Mouse (Mus musculus) CH12.LX (cell line): ENCODE measurements around the gene AI467606. TPM values are rescaled to one million over a fixed set of nuclear protein-coding genes. Genes with fewer than 3 reads are reported as not detected.

Source experiments
- DNase-seq: peaks from one replicate; pipeline ENCODE4 v3.0.0-alpha.2; 2013; ENCODE audit errors: extremely low read depth
- H3K27ac ChIP-seq: 2 replicates; pipeline ENCODE4 v1.5.1; 2012; ENCODE audit warnings: low read depth, mild to moderate bottlenecking, control low read depth, moderate library complexity; ENCODE audit not compliant: insufficient read depth
- H3K27me3 ChIP-seq: replicated peaks from 2 replicates; pipeline ENCODE3; 2012; ENCODE audit warnings: inconsistent platforms
- H3K36me3 ChIP-seq, 2 experiments: replicated peaks in 1 of 2; 2 replicates each; pipeline versions ENCODE3 to v1.6.1; 2012; ENCODE audit warnings: inconsistent platforms in 1 of 2, low read length in 1 of 2, mild to moderate bottlenecking in 1 of 2, mixed read lengths in 1 of 2, moderate library complexity in 1 of 2; ENCODE audit not compliant: control insufficient read depth in 1 of 2, insufficient read depth in 1 of 2
- H3K4me1 ChIP-seq, 2 experiments: 2 replicates each; pipeline ENCODE4 v1.6.1; 2012; ENCODE audit warnings: inconsistent platforms in 1 of 2, moderate library complexity in 1 of 2; ENCODE audit not compliant: insufficient read depth in 2 of 2, control insufficient read depth in 1 of 2
- H3K4me2 ChIP-seq: 2 replicates; pipeline ENCODE4 v1.6.1; 2012; ENCODE audit warnings: low read depth, mild to moderate bottlenecking, control low read depth; ENCODE audit not compliant: poor library complexity, insufficient read depth, severe bottlenecking
- H3K4me3 ChIP-seq, 3 experiments: fragments of 150-350 bp in 1 of 3; sonication (generic) in 1 of 3; replicated peaks in 1 of 3; 2 replicates each; pipeline versions ENCODE3 to v1.5.1; 2011 to 2012; ENCODE audit warnings: low read depth in 2 of 3, low read length in 2 of 3, mild to moderate bottlenecking in 2 of 3, moderate library complexity in 2 of 3, control low read depth in 1 of 3, improper control_type of control experiment in 1 of 3, inconsistent platforms in 1 of 3, mixed read lengths in 1 of 3; ENCODE audit not compliant: poor library complexity in 1 of 3
- H3K79me2 ChIP-seq: replicated peaks from 2 replicates; pipeline ENCODE4 v1.6.1; 2012; ENCODE audit warnings: mild to moderate bottlenecking, moderate library complexity; ENCODE audit not compliant: control insufficient read depth, poor library complexity, insufficient read depth, severe bottlenecking; ENCODE audit errors: extremely low read depth
- H3K9ac ChIP-seq: 2 replicates; pipeline ENCODE4 v1.6.1; 2012; ENCODE audit warnings: low read depth, mild to moderate bottlenecking, control low read depth, moderate library complexity; ENCODE audit not compliant: insufficient read depth
- H3K9me3 ChIP-seq: replicated peaks from 2 replicates; pipeline ENCODE3; 2012; ENCODE audit warnings: low read length, inconsistent platforms, mixed read lengths
- BHLHE40 ChIP-seq: IDR thresholded peaks from 2 replicates; pipeline ENCODE4 v1.6.1; 2011; ENCODE audit warnings: mild to moderate bottlenecking, low read depth, low read length, improper control_type of control experiment
- CTCF ChIP-seq, 2 experiments: IDR thresholded peaks in 1 of 2; conservative IDR thresholded peaks in 1 of 2; 2 replicates each; pipeline ENCODE4 v1.5.1; 2011 to 2012; ENCODE audit warnings: low read depth in 2 of 2, low read length in 2 of 2, improper control_type of control experiment in 1 of 2, inconsistent platforms in 1 of 2, mild to moderate bottlenecking in 1 of 2, moderate library complexity in 1 of 2
- E2F4 ChIP-seq: IDR thresholded peaks from 2 replicates; pipeline ENCODE4 v1.6.1; 2011; ENCODE audit warnings: low read depth, low read length, improper control_type of control experiment; ENCODE audit not compliant: insufficient replicate concordance
- ELF1 ChIP-seq: IDR thresholded peaks from 2 replicates; pipeline ENCODE4 v1.6.1; 2014; ENCODE audit warnings: low read depth, mild to moderate bottlenecking, inconsistent platforms, low read length, improper control_type of control experiment
- GABPA ChIP-seq: IDR thresholded peaks from 2 replicates; pipeline ENCODE4 v1.6.1; 2012; ENCODE audit warnings: low read depth, low read length, improper control_type of control experiment, inconsistent platforms; ENCODE audit not compliant: insufficient replicate concordance
- JUND ChIP-seq: conservative IDR thresholded peaks from 2 replicates; pipeline ENCODE4 v1.6.1; 2011; ENCODE audit warnings: low read depth, low read length, improper control_type of control experiment
- KAT2A ChIP-seq: IDR thresholded peaks from 2 replicates; pipeline ENCODE4 v1.6.1; 2012; ENCODE audit warnings: low read length, improper control_type of control experiment, inconsistent platforms; ENCODE audit not compliant: insufficient replicate concordance
- MAX ChIP-seq: IDR thresholded peaks from 2 replicates; pipeline ENCODE4 v1.6.1; 2011; ENCODE audit warnings: low read length, improper control_type of control experiment
- MAZ ChIP-seq: IDR thresholded peaks from 2 replicates; pipeline ENCODE4 v1.6.1; 2012; ENCODE audit warnings: low read depth, mild to moderate bottlenecking, inconsistent platforms, low read length, improper control_type of control experiment, moderate library complexity
- MYC ChIP-seq: IDR thresholded peaks from 2 replicates; pipeline ENCODE4 v1.6.1; 2011; ENCODE audit warnings: low read depth, mild to moderate bottlenecking, improper control_type of control experiment, low read length
- NELFE ChIP-seq: IDR thresholded peaks from 2 replicates; pipeline ENCODE4 v1.6.1; 2011; ENCODE audit warnings: low read depth, low read length, improper control_type of control experiment
- NRF1 ChIP-seq: IDR thresholded peaks from 2 replicates; pipeline ENCODE4 v1.6.1; 2014; ENCODE audit warnings: low read depth, mild to moderate bottlenecking, inconsistent platforms, low read length, improper control_type of control experiment, moderate library complexity
- PAX5 ChIP-seq: IDR thresholded peaks from 2 replicates; pipeline ENCODE4 v1.6.1; 2012; ENCODE audit warnings: low read length, inconsistent platforms, mixed read lengths
- POLR2A ChIP-seq: IDR thresholded peaks from 2 replicates; pipeline ENCODE4 v1.6.1; 2011; ENCODE audit warnings: low read depth, mild to moderate bottlenecking, improper control_type of control experiment, low read length
- RAD21 ChIP-seq: IDR thresholded peaks from 2 replicates; pipeline ENCODE4 v1.6.1; 2011; ENCODE audit warnings: low read depth, mild to moderate bottlenecking, low read length, improper control_type of control experiment, moderate library complexity
- SIN3A ChIP-seq: IDR thresholded peaks from 2 replicates; pipeline ENCODE4 v1.6.1; 2012; ENCODE audit warnings: low read length, improper control_type of control experiment, inconsistent platforms
- TBP ChIP-seq: conservative IDR thresholded peaks from 2 replicates; pipeline ENCODE4 v1.6.1; 2011; ENCODE audit warnings: low read depth, low read length, improper control_type of control experiment
- USF1 ChIP-seq: IDR thresholded peaks from 2 replicates; pipeline ENCODE4 v1.6.1; 2014; ENCODE audit warnings: low read depth, mild to moderate bottlenecking, inconsistent platforms, low read length, improper control_type of control experiment
- ZC3H11A ChIP-seq: IDR thresholded peaks from 2 replicates; pipeline ENCODE4 v1.6.1; 2012; ENCODE audit warnings: low read depth, mild to moderate bottlenecking, inconsistent platforms, low read length, improper control_type of control experiment
- ZMIZ1 ChIP-seq: IDR thresholded peaks from 2 replicates; pipeline ENCODE4 v1.6.1; 2012; ENCODE audit warnings: low read depth, mild to moderate bottlenecking, inconsistent platforms, low read length, improper control_type of control experiment
- dilution Hi-C: fragments of 300-500 bp; cut with MboI; formaldehyde crosslinking; loops from 2 replicates; pipeline ENCODE4 v1.14.3; 2020; ENCODE audit warnings: low sequenced_read_pairs; ENCODE audit not compliant: extremely low pct_unique_long_range_greater_than_20kb, extremely low pct_ligation_motif_present
- in situ Hi-C: fragments of 300-500 bp; cut with MboI; formaldehyde crosslinking; loops from 3 replicates; pipeline ENCODE4 v1.14.3; 2019; ENCODE audit warnings: low sequenced_read_pairs, low pct_ligation_motif_present, low pct_unique_long_range_greater_than_20kb, mixed read lengths
- polyA plus RNA-seq: library from polyadenylated mRNA; unstranded; fragments of >175 nt; gene quantifications from 2 replicates; pipeline ENCODE4 v1.2.1, GENCODE M21; 2012; ENCODE audit warnings: low read depth; ENCODE audit not compliant: insufficient read length
- total RNA-seq, 2 experiments: library from RNA; depleted of rRNA; stranded (reverse); fragments of 300-350 nt in 1 of 2; fragments of >200 nt in 1 of 2; gene quantifications; 2 replicates each; pipeline ENCODE4 v1.2.3; 2012 to 2014

AI467606 gene
- total and polyA plus RNA-seq, 3 experiments = 15.7 to 26.4 (median 20.5) TPM

- TF ChIP-seq MAZ (no peak), MAX (no peak), ZC3H11A (no peak)
These were observed 38.5 kb downstream of the AI467606 start (continued) for GRCm38 (mm10) chr7:127129638-127130037.

- Histone ChIP-seq H3K9ac (no peak overlapping the region), H3K9me3 (no peaks in the 10 kb centered on the region), H3K27ac (no peak overlapping the region), H3K4me3 (no peak overlapping the region), H3K27me3 (no peaks in the 10 kb centered on the region), H3K79me2 (no peaks in the 10 kb centered on the region), H3K4me1 (peaks cover 32 to 44% of the 10 kb centered on the region in 2 experiments), H3K4me2 (no peak overlapping the region), H3K36me3 (peaks cover 0 to 3% of the 10 kb centered on the region in 2 experiments)
- DNase-seq = no peak
- dilution Hi-C loops = no loop called here
- no peak for TF ChIP-seq GABPA
- no peak for TF ChIP-seq ZMIZ1
- TF ChIP-seq NELFE = no peak
- TF ChIP-seq MAX = no peak
- no peak for TF ChIP-seq NRF1
- TF ChIP-seq ELF1 = no peak
- TF ChIP-seq ZC3H11A = no peak
- no peak for TF ChIP-seq SIN3A
- TF ChIP-seq RAD21 = no peak
- no peak for TF ChIP-seq E2F4
- TF ChIP-seq KAT2A = no peak
- TF ChIP-seq MYC = no peak
- no peak for TF ChIP-seq CTCF (conservative IDR thresholded peaks at IDR 0.05 in 1 of 2, IDR thresholded peaks at IDR 0.05 in 1 of 2; ENCODE audit: low read depth in 2 of 2, low read length in 2 of 2)
- TF ChIP-seq JUND = no peak
- no peak for TF ChIP-seq PAX5
- TF ChIP-seq POLR2A = no peak
- TF ChIP-seq TBP = no peak
- in situ Hi-C loops = no loop called here
These were observed 42.0 kb downstream of the AI467606 start for GRCm38 (mm10) chr7:127133125-127133524.

GRCm38 (mm10) chr7:127134821-127135447 lies 43.8 kb downstream of the AI467606 start:
- H3K27me3 ChIP-seq = no peaks in the 10 kb centered on the region
- no peak overlapping the region for H3K9ac ChIP-seq
- H3K79me2 ChIP-seq = no peaks in the 10 kb centered on the region
- no peak overlapping the region for H3K4me2 ChIP-seq
- in situ Hi-C loops (loop anchor here (5.0 kb wide), 1 partner anchor 52 kb away; no protein-coding TSS in a partner anchor), dilution Hi-C loops (no loop called here)
- peak overlapping the region; percentile 31; the same call in 1 of the 2 replicates for H3K27ac ChIP-seq
- TF ChIP-seq POLR2A = no peak
- TF ChIP-seq BHLHE40 = peak; percentile 24; the same call in 1 of the 2 replicates
- peak; percentile 17; the same call in 1 of the 2 replicates for TF ChIP-seq USF1
- H3K36me3 ChIP-seq = peaks cover 0 to 3% of the 10 kb centered on the region in 2 experiments
- no peaks in the 10 kb centered on the region for H3K9me3 ChIP-seq
- peak overlapping the region in 1 of 3 experiments; percentile 34 for H3K4me3 ChIP-seq
- peaks cover 24 to 34% of the 10 kb centered on the region in 2 experiments for H3K4me1 ChIP-seq
- no peak for DNase-seq
